Mouse (Mus musculus): Measurements from ENCODE around the gene Ubxn7. TPM values are rescaled to one million over a fixed set of nuclear protein-coding genes. Genes with fewer than 3 reads are reported as not detected.
"Not testable (repeated sequence)": the region's sequence is repeated elsewhere in the genome, so short reads cannot be mapped to it uniquely, and the experiment has no call there.

Gene Ubxn7
- total RNA-seq (2022): 10 to 100 TPM; 10.9 to 15.5 (median 13.3) TPM

- DNase-seq (ENCODE audit: low spot score in 2 of 2): peak; percentile 94 to 95
Measured at GRCm38 (mm10) chr16:32332040-32332555, at the start of gene Ubxn7. TSS of gene Ubxn7 (plus strand) at chr16:32332257.

- no peak for DNase-seq (ENCODE audit: low spot score in 2 of 2)
Measured at GRCm38 (mm10) chr16:32282608-32283007, 49.4 kb upstream of the Ubxn7 start.

GRCm38 (mm10) chr16:32291821-32292220 lies 40.2 kb upstream of the Ubxn7 start:
- DNase-seq (ENCODE audit: low spot score in 2 of 2): no peak

- DNase-seq (ENCODE audit: low spot score in 2 of 2): not testable (repeated sequence)
Measured at GRCm38 (mm10) chr16:32299617-32300016, 32.4 kb upstream of the Ubxn7 start.

GRCm38 (mm10) chr16:32303046-32303445 lies 29.0 kb upstream of the Ubxn7 start:
- DNase-seq (ENCODE audit: low spot score in 2 of 2): no peak

GRCm38 (mm10) chr16:32303886-32304285 lies 28.2 kb upstream of the Ubxn7 start:
- DNase-seq (ENCODE audit: low spot score in 2 of 2): no peak

GRCm38 (mm10) chr16:32311970-32312369 lies 20.1 kb upstream of the Ubxn7 start:
- no peak for DNase-seq (ENCODE audit: low spot score in 2 of 2)

GRCm38 (mm10) chr16:32312386-32312785 lies 19.7 kb upstream of the Ubxn7 start:
- no peak for DNase-seq (ENCODE audit: low spot score in 2 of 2)

- DNase-seq (ENCODE audit: low spot score in 2 of 2): no peak
Measured at GRCm38 (mm10) chr16:32312859-32313258, 19.2 kb upstream of the Ubxn7 start.

- no peak for DNase-seq (ENCODE audit: low spot score in 2 of 2)
Measured at GRCm38 (mm10) chr16:32316601-32317000, 15.5 kb upstream of the Ubxn7 start.

- DNase-seq (ENCODE audit: low spot score in 2 of 2): no peak
Measured at GRCm38 (mm10) chr16:32323953-32324352, 8.1 kb upstream of the Ubxn7 start.

- no peak for DNase-seq (ENCODE audit: low spot score in 2 of 2)
Measured at GRCm38 (mm10) chr16:32330876-32331670, 984 bp upstream of the Ubxn7 start.

GRCm38 (mm10) chr16:32332556-32333511 lies 777 bp downstream of the Ubxn7 start:
- DNase-seq (ENCODE audit: low spot score in 2 of 2): peak; percentile 15 to 24

GRCm38 (mm10) chr16:32335146-32335545 lies 3.1 kb downstream of the Ubxn7 start:
- DNase-seq (ENCODE audit: low spot score in 2 of 2): no peak

- no peak for DNase-seq (ENCODE audit: low spot score in 2 of 2)
Measured at GRCm38 (mm10) chr16:32336026-32336780, 4.1 kb downstream of the Ubxn7 start.

- no peak for DNase-seq (ENCODE audit: low spot score in 2 of 2)
Measured at GRCm38 (mm10) chr16:32337001-32337400, 4.9 kb downstream of the Ubxn7 start.

GRCm38 (mm10) chr16:32340451-32340850 lies 8.4 kb downstream of the Ubxn7 start:
- no peak for DNase-seq (ENCODE audit: low spot score in 2 of 2)

GRCm38 (mm10) chr16:32345521-32345920 lies 13.5 kb downstream of the Ubxn7 start:
- DNase-seq (ENCODE audit: low spot score in 2 of 2): no peak

GRCm38 (mm10) chr16:32350776-32351175 lies 18.7 kb downstream of the Ubxn7 start:
- DNase-seq (ENCODE audit: low spot score in 2 of 2): no peak

- DNase-seq (ENCODE audit: low spot score in 2 of 2): no peak
Measured at GRCm38 (mm10) chr16:32363530-32363929, 31.5 kb downstream of the Ubxn7 start.

GRCm38 (mm10) chr16:32371351-32371750 lies 39.3 kb downstream of the Ubxn7 start:
- peak; percentile 9 to 15 for DNase-seq (ENCODE audit: low spot score in 2 of 2)
